Mouse (Mus musculus) liver, adult 2 months (tissue): ENCODE data around the gene Mtcl1. TPM values are rescaled to one million over a fixed set of nuclear protein-coding genes. Genes with fewer than 3 reads are reported as not detected.

Experiments used
- DNase-seq: peaks from one replicate; pipeline ENCODE4 v3.0.0-alpha.2; 2011; ENCODE audit warnings: low read depth, low spot score; ENCODE audit errors: extremely low read depth
- H3K27ac ChIP-seq: fragments of 200-500 bp; replicated peaks from 2 replicates; pipeline ENCODE4 v1.5.1; 2012; ENCODE audit warnings: low read depth, mild to moderate bottlenecking, control low read depth, inconsistent platforms, low read length; ENCODE audit not compliant: insufficient read depth
- H3K27me3 ChIP-seq: fragments of 200-500 bp; 2 replicates; pipeline ENCODE4 v1.6.1; 2012; ENCODE audit warnings: mild to moderate bottlenecking, moderate library complexity, low read length, inconsistent platforms; ENCODE audit not compliant: control insufficient read depth, insufficient read depth
- H3K36me3 ChIP-seq: fragments of 200-500 bp; 2 replicates; pipeline ENCODE4 v1.6.1; 2012; ENCODE audit warnings: low read length, inconsistent platforms; ENCODE audit not compliant: control insufficient read depth, insufficient read depth
- H3K4me1 ChIP-seq: fragments of 200-500 bp; 2 replicates; pipeline ENCODE4 v1.6.1; 2011; ENCODE audit warnings: low read length; ENCODE audit not compliant: control insufficient read depth, insufficient read depth
- H3K4me3 ChIP-seq: fragments of 200-500 bp; 2 replicates; pipeline ENCODE4 v1.5.1; 2011; ENCODE audit warnings: low read depth, mild to moderate bottlenecking, control low read depth, low read length, moderate library complexity; ENCODE audit not compliant: insufficient read depth
- H3K79me2 ChIP-seq: fragments of 200-500 bp; 2 replicates; pipeline ENCODE4 v1.6.1; 2012; ENCODE audit warnings: inconsistent platforms, mild to moderate bottlenecking, low read length, moderate library complexity; ENCODE audit not compliant: control insufficient read depth, insufficient read depth
- H3K9ac ChIP-seq: fragments of 200-500 bp; 2 replicates; pipeline ENCODE4 v1.6.1; 2012; ENCODE audit warnings: low read depth, mild to moderate bottlenecking, control low read depth, inconsistent platforms, low read length
- CTCF ChIP-seq: fragments of 200-500 bp; IDR thresholded peaks from 2 replicates; pipeline ENCODE4 v1.5.1; 2011; ENCODE audit warnings: low read depth, low read length, control low read depth
- POLR2A ChIP-seq: fragments of 200-500 bp; IDR thresholded peaks from 2 replicates; pipeline ENCODE4 v1.6.1; 2011; ENCODE audit warnings: low read length, control low read depth; ENCODE audit not compliant: insufficient read depth; ENCODE audit errors: extremely low read depth
- WGBS: fragments of 180-500 bp; shearing (Covaris S2); methylation state at CpG from one replicate; pipeline ENCODE4 v1.1.7; 2018; 5-methylcytosine and 5-hydroxymethylcytosine counted together
- polyA plus RNA-seq: library from polyadenylated mRNA; depleted of rRNA; stranded (reverse); fragments of >200 nt; gene quantifications from 2 replicates; pipeline ENCODE4 v1.2.3, GENCODE M21; 2012; rRNA removed
- total RNA-seq: library from RNA; depleted of rRNA; stranded (reverse); fragments of >200 nt; gene quantifications from 2 replicates; pipeline ENCODE4 v1.2.3, GENCODE M21; 2014; rRNA removed

The Mtcl1 gene
- total and polyA plus RNA-seq, 2 experiments, result 0.05 to 0.28 TPM

GRCm38 (mm10) chr17:66314566-66315285 lies 134.8 kb downstream of the Mtcl1 start:
- H3K4me3 ChIP-seq, result no peak overlapping the region
- no peaks in the 10 kb centered on the region for H3K27me3 ChIP-seq
- no peaks in the 10 kb centered on the region for H3K79me2 ChIP-seq
- no peak overlapping the region for H3K9ac ChIP-seq
- TF ChIP-seq CTCF (no peak), POLR2A (no peak)
- DNase-seq, result no peak
- H3K36me3 ChIP-seq, result no peaks in the 10 kb centered on the region
- H3K4me1 ChIP-seq, result no peaks in the 10 kb centered on the region
- H3K27ac ChIP-seq, result no peak overlapping the region
- WGBS, result 70% methylated on average over 13 of the region's 13 CpGs

GRCm38 (mm10) chr17:66301906-66302305 lies 147.6 kb downstream of the Mtcl1 start:
- H3K4me1 ChIP-seq, result no peaks in the 10 kb centered on the region
- DNase-seq, result no peak
- H3K27ac ChIP-seq, result no peak overlapping the region
- no peak for TF ChIP-seq POLR2A
- TF ChIP-seq CTCF, result no peak
- H3K4me3 ChIP-seq, result no peak overlapping the region
- H3K79me2 ChIP-seq, result no peaks in the 10 kb centered on the region
- H3K27me3 ChIP-seq, result no peaks in the 10 kb centered on the region
- H3K36me3 ChIP-seq, result no peaks in the 10 kb centered on the region
- 88% methylated on average over 7 of the region's 7 CpGs for WGBS
- H3K9ac ChIP-seq, result no peak overlapping the region

- H3K4me1 ChIP-seq, result no peaks in the 10 kb centered on the region
- no peak overlapping the region for H3K4me3 ChIP-seq
- H3K36me3 ChIP-seq, result no peaks in the 10 kb centered on the region
- H3K27me3 ChIP-seq, result no peaks in the 10 kb centered on the region
- no peak overlapping the region for H3K27ac ChIP-seq
- TF ChIP-seq POLR2A, result no peak
- no peak for TF ChIP-seq CTCF
- H3K9ac ChIP-seq, result no peak overlapping the region
- no peaks in the 10 kb centered on the region for H3K79me2 ChIP-seq
- no peak for DNase-seq
- WGBS, result 70% methylated on average over 4 of the region's 4 CpGs
Observed at GRCm38 (mm10) chr17:66301267-66301666, 148.3 kb downstream of the Mtcl1 start.

- no peak for TF ChIP-seq POLR2A
- TF ChIP-seq CTCF, result no peak
- Histone ChIP-seq H3K4me3 (no peak overlapping the region), H3K27ac (no peak overlapping the region), H3K36me3 (no peaks in the 10 kb centered on the region), H3K27me3 (no peaks in the 10 kb centered on the region), H3K79me2 (no peaks in the 10 kb centered on the region), H3K9ac (no peak overlapping the region), H3K4me1 (no peaks in the 10 kb centered on the region)
- no peak for DNase-seq
- 90% methylated on average over 3 of the region's 3 CpGs for WGBS
Observed at GRCm38 (mm10) chr17:66297721-66298120, 151.8 kb downstream of the Mtcl1 start.

- Histone ChIP-seq H3K27ac (no peak overlapping the region), H3K27me3 (0 out of 2 replicates have a peak, but pooled peaks cover 3% of the 10 kb centered on the region), H3K36me3 (no peaks in the 10 kb centered on the region), H3K4me3 (no peak overlapping the region), H3K4me1 (no peaks in the 10 kb centered on the region), H3K79me2 (no peaks in the 10 kb centered on the region), H3K9ac (no peak overlapping the region)
- 89% methylated on average over 4 of the region's 4 CpGs for WGBS
- DNase-seq, result no peak
- TF ChIP-seq POLR2A (no peak), CTCF (no peak)
Observed at GRCm38 (mm10) chr17:66293581-66293980, 156.0 kb downstream of the Mtcl1 start.

GRCm38 (mm10) chr17:66289894-66290293 lies 159.7 kb downstream of the Mtcl1 start:
- TF ChIP-seq CTCF (no peak), POLR2A (no peak)
- Histone ChIP-seq H3K4me1 (no peaks in the 10 kb centered on the region), H3K27ac (no peak overlapping the region), H3K27me3 (peaks cover 3% of the 10 kb centered on the region; the same call in 1 of the 2 replicates), H3K36me3 (no peaks in the 10 kb centered on the region), H3K9ac (no peak overlapping the region), H3K4me3 (no peak overlapping the region), H3K79me2 (no peaks in the 10 kb centered on the region)
- no peak for DNase-seq
- 83% methylated on average over 4 of the region's 4 CpGs for WGBS

Other genes with a start within 250 kb of the Mtcl1 start
- gene Rab12, start 70.0 kb upstream of the Mtcl1 start, total RNA-seq, result 15.2 and 15.8 TPM in 2 replicates
- gene Rab12, start 70.0 kb upstream of the Mtcl1 start, polyA plus RNA-seq, result 10.3 and 12.3 TPM in 2 replicates
- gene Themis3, start 144.9 kb upstream of the Mtcl1 start, total RNA-seq, result not detected in 2 replicates
- not detected in 2 replicates for gene Themis3, start 144.9 kb upstream of the Mtcl1 start, polyA plus RNA-seq